Mouse (Mus musculus): Measurements from ENCODE around the gene Pls1.
A peak's percentile ranks its signal among the peaks of the same experiment; 100 is the strongest.

Pls1 gene

DNA sequence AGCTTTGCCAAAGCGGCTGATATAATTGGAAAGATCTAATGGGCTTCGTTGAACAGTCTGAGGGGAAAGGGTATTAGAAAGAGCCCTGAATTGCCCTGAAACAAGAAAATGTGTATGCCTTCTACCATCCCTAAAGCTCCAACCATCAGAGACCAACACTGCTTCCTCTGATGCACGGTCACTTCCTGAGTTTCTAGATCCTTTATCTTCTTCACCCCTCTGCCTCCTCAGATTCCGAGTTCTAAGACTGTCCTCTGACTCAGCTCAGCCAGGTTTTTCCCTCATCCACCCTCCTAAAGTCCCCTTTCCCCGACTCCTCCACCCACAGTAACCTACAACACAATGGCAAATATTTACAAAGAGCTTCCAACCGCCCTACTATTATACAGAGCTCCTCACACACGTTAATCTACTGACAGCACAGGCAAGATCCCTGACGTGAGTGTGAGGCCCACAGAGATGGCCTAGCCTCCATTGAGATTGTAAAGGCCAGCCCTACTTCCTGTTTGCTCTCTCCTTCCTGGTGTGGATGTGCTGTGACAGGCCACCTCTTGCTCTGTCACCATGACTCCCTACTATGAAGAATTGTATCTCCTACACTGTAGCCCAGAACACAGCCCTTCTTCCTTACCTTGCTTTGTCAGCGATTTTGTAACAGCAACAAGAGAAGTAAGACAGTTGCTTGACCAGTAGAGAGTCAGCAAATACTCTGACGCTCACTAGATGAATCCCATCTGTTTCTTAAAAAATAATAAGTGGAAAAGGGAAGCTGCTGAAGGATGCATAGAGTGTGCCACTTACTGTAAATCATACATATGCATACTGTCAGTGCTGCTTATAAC, 43.3 kb downstream of the Pls1 start:
- no peak for DNase-seq

DNA sequence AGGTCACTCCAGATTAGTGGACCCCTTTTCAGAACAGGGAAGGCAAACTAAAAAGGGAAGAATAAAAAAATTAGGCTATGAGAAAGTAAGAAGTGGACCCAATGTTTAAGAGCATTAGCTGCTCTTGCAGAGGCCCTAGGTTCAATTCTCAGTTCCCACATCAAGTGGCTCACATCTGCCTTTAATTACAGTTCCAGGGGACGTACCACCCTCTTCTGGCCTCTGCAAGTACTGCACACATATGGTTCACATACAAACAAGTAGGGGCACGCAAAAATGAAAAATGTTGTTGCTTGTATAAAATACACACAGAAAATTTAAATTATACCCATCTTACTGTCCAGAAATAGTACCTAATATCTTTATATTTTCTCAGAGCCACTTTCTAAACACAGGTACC, 48.8 kb downstream of the Pls1 start:
- DNase-seq: no peak

DNA sequence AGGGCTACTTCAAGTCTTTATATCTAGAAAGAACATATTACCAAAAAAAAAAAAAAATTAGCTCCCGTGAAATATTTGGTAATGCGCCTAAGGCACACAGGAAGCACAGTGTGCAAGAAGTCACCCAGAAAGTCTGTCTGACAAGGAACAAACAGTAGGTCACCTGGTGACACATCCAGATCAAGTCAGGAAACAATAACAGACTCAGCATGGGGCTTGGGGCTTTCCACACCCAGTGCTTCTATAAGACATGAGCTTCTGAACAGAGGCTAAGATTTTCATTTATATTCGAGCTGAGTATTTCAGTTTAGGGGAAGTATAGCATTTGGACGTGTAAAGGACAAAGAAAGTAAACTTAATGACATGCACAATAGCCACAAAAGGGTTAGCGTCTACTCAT, 49.3 kb downstream of the Pls1 start:
- no peak for DNase-seq

DNA sequence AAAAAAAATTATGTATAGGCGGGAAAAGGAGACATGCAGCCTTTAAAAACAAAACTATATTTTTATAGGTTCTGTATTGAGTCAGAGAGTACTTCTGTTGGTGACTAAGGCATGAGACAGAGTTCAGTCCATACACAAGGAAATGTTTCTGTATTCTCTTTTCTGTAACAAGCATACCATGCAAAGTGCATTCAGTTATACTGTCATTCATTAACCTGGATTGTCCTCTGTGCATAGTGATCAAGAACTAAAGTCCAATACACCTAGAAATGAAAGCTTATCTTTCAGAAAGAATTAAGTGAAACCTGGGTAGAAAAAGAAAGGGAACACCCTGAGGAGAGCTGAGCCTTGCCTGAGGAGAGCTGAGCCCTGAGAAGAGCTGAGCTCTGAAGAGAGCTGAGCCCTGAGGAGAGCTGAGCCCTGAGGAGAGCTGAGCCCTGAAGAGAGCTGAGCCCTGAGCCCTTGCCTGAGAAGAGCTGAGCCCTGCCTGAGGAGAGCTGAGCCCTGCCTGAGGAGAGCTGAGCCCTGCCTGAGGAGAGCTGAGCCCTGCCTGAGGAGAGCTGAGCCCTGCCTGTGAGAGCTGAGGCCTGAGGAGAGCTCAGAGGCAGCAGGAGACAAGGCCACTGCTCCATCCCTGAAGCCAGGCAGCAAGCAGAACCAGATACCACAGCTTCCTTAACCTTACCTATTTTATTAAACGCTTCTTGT, 49.9 kb downstream of the Pls1 start:
- peak; percentile 19 to 63 for DNase-seq

DNA sequence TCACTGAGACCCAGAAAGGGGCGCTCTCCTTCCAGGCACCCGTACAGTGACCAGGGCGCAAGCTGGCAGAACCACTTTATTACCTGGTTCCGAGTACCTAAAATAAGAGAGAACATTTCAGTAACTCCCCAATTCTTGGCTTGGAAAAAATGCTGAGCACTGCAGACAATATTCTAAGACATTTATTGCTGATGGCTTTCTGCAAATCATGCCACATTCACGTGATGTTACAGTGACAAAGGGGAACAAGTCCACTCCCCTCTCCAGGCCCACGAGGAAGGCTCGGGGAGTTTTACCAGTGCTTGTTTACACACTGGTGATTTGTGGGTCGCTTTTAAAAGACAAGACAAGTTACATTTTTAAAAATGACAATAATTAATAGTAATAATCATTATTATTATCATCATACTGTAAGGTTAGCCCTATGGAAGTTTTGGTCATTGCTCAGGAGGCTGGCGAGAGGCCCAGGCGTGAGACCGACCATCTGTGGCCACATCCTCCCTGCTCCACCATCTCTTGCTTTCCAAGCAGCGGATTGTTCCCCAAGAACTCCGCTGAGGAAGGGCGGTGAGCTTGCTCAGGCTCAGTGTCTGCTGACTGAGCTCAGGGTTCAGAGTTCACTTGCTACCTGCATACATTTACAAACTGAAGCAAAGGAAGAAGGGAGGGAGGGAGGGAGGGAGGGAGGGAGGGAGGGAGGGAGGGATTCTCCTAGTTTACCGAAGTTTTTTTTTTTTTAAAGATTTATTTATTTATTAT, 50.9 kb downstream of the Pls1 start:
- peak; percentile 68 to 84 for DNase-seq

DNA sequence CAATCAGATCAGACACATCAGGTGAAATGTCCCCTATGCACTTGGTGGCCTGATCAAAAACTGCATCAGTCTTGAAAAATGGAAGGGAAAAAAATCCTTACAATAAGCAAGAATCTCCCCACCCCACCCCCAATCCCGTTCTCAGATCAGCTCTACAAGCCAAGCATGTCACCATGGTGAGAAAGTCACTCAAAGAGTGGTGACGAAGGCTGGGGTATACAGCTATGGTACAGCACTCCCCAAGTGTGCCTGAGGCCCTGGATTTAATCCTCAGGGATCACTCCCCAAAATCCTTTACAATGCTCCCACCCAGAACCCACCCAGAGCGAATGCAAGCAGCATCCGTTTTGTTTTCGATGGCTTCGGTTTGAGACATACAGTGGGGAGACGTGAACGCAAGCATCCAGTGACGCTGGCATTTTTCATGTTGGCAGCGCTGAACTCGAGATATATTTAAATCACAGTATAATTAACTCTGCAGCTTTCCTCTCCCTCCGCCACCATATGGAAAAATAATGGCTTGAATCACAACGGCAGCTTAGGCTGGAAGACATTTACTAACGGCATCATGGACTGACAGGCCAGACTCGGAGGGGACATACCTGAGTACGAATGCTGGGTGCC, 60.1 kb downstream of the Pls1 start:
- no peak for DNase-seq

DNA sequence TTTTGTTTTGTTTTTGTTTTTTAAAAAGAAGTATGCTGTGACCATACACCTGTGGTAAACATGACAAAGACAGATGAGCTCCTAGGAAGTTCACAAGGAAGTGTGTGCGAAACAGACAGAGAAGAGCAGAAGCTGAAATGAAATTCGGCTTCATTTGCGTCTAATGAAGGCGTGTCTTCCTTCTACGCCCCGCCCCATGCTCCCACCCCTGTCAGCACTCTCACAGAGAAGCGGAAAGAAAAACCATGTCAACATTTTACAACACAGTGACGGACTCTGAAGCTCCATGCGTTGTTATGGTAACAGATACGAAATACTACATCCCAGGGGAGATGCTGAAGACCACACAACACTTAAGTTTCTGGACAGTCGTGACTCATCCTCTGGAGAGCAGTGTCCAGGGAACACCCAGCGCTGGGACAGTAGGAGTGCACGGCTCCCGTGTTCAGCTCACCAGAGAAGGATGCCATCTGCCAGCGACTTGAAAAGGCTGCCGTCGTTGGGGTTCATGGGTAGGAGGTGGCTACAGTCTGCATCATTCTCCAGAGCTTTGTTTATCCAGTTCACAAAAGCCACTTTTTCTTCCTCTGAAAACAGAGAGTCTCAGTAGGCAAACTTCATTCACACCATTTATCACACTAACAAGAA, 61.3 kb downstream of the Pls1 start:
- DNase-seq: no peak

DNA sequence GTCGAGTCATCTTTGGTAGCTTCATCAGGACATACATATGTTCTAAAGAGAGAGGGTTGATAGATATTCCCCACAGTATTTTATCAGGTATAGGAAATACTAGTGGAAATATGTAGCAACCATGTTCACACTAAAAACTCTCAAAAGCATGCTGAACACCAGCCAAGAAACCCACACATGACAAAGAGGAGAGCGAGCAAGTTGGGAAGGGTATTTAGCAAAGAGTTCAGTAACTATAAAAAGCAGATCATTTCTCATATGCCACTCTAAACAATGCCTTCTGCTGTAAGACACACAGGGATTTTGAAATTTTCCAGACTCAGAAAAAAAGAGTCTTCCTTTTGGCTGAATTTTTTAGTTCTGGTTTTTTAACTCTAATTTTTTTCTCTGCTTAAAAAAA, 73.4 kb downstream of the Pls1 start:
- no peak for DNase-seq

DNA sequence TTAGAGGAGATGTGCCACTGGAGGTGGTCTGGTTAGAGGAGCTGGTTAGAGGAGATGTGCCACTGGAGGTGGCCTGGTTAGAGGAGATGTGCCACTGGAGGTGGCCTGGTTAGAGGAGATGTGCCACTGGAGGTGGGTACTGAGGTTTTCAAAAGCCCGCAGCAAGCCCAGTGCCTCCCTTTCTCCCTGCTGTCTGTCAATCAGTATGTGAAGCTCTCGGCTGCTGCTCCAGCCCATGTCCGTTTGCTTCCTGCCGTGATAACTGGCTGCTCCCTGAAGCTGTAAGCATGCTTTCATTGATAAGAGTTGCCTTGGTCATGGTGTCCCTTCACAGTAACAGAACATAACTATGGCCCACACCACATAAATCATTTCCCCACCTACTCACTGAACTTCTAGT, 81.9 kb downstream of the Pls1 start:
- peak in 1 of 2 experiments; percentile 7 for DNase-seq

DNA sequence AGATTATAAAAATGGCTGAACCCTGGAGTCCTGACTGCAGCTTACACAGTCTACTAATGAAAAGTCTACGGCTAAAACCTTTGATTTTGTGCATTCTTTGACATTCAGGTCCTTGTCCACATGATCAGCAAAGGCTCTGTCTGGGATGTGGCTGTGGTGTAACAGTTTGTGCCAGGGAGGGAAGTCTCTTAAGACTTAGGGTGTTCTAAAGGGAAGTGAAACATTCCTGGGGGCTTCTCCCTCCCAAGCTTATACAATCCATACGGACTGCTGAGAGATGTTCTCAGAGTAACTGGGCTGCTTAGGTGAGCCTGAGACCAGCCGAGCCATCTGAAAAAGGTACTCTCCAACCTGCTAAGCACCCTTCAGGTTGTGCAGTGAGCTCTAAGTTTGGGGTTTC, 82.9 kb downstream of the Pls1 start:
- DNase-seq: no peak

DNA sequence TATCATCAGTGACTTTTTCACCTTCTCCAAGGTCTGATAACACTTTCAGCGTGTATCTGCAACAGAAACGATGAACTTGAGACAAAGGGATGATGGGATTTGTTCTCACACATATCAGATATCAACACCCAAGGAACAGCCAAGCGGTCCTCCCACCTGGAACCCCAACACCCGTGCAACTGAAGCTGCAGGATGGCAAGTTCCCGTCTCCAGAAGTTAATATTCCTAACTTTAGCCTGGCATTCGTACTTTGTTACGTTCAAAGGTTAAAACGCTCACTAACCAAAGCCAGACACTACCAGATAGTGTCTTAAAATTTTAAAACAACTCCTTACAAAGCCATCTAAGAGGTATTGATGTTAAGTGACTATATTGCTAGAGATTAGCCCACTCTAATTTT, 83.7 kb downstream of the Pls1 start:
- peak; percentile 47 to 68 for DNase-seq

DNA sequence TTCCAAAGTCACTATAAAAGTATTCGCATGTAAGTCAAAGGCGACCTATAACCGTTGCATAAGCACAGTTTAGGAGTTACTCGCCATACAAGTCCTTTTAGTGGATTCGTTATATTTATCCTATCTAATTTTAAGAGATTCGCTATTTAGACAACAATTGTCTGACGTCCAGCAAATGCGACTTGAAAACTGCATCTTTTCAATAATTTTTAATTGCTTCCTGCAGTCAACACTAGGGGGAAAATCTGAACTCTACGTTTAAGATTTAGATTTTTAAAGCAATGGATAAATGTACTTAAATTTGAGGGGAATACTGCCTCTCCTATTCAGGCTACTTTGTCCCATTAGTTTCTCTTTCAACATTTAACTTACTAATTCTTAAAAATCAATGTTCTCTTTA, 94.4 kb downstream of the Pls1 start:
- no peak for DNase-seq

DNA sequence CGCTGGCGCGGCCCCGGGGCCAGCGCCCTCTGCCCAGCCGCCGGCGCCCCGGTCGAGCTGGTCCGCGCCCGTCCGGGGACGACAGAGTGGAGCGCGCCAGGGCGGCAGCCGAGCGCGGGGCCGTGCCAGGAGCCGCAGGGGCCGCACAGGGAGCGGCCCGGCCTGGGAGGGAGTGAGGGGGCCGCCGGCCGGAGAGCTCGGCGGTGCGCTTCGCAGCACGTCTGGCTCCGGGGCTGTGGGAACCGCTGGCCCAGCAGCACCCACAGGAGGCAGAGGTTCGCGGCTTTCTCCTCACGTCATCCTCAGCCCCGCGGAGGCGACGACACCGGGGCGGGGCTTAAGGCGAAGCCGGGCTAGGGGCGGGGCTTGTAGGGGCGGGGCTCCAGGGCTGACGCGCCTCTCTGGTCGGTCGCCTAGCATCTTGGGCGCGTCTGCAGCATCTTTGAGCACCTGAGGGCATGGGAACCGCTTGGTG, 95.0 kb downstream of the Pls1 start, which contains the start of gene Trpc1:
Trpc1 (minus strand) TSS at position 339 of the 475 bp plus-strand sequence.
- peak; percentile 77 to 90 for DNase-seq

DNA sequence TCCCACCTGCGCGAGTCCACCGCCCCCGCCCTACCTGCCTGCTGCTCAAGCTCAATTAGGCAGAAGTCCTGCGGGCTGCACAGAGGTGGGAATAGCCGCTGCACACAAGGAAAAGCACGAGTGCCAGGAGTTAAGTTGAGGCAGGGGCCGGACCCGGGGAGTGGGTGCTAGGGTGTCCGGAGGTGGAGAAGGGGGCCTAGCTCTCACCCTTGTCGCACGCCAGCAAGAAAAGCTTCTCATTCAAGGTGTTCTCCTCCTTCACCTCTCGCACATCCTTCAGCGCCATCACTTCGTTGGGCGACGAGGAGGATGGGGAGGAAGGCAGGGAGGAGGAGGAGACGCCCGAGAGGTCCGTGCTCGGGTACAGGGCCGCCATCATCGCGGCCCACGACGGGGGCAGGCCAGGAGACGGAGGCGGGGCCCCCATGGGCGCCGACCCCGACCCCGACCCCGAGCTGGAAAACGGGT, 95.6 kb downstream of the Pls1 start:
- peak; percentile 23 to 56 for DNase-seq

DNA sequence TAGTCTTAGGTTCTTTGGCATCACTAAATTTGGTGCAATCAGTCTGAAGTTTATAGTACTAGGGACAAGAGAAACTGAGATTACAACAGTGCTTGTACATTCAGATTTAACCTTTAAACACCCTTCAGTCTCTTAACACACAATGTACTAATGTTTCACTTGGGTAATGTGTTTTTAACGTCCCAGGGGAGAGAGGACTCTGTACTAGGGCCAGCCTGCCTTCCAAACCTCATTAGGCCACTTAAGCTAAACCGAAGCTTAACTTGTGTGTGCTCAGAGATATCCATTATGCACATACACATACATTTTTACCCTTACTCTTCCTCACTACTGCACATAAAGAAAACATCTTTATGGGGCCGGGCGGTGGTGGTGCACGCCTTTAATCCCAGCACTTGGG, 97.8 kb downstream of the Pls1 start:
- DNase-seq: peak; percentile 25 to 53

DNA sequence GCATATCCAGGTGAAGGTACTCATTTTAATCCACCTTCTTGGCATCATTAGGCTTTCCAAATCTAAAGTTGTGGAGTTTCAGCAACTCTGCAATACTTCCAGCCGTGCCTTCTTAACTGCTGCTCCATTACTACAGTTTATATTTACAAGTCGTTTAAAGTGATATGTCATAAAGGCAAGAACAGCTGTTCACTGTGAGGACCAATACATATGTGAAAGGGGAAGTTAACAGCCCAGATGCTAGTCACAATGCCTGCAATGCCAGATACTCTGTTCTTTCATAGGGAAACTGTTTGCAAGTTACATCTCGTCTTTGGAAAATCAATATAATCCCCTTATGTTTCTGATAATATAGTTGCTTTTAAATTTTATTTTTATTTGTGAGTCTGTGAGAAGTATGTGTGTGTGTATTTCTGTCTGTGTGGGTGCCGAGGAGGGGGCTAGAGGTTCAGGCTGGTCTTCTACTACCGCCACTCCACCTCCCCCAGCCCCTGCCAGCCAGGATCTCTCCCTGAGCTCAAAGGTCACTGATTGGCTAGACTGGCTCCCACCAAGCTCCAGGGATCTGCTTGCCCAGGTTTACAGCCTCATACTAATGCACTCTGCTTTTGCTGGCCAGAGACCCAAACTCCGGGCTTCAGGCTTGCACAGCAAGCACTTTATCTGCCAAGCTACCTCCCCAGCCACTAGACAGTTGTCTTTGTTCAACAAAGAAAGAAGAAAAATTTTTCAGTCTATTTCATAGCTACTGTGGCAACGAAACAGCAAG, 100.1 kb downstream of the Pls1 start:
- peak; percentile 44 to 47 for DNase-seq

DNA sequence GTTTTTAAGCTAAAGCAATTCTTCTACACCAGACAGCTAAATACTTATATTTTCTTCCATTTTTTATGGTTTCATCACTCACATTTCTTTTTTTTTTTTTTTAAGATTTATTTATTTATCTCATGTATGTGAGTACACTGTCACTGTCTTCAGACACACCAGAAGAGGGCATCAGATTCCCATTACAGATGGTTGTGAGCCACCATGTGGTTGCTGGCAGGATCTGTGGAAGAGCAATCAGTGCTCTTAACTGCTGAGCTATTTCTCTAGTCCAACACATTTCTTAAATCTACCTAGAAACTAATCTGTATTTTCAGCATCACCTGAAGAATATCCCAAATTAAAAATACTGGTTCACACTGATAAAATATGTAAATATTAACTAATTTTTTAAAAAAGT, 108.9 kb downstream of the Pls1 start:
- DNase-seq: no peak

DNA sequence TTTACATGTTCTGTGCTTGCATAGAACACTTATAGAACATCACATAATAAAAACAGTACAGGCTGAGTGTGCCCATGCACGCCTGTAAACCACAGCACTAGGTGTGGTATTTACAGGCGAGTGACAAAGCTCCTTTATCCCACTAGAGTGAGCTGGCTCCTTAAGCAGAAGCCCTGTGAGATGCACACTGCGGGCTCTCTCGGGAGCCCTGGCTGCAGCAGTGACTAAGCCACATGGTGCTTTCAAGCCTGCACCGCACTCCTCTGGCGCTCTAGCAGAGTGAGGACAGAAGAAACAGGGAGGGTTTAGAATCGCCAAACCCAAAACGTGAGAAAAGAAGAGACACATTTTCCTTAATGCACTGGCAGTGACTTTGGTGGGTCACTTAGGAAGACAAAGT, 132.5 kb downstream of the Pls1 start:
- DNase-seq: no peak

DNA sequence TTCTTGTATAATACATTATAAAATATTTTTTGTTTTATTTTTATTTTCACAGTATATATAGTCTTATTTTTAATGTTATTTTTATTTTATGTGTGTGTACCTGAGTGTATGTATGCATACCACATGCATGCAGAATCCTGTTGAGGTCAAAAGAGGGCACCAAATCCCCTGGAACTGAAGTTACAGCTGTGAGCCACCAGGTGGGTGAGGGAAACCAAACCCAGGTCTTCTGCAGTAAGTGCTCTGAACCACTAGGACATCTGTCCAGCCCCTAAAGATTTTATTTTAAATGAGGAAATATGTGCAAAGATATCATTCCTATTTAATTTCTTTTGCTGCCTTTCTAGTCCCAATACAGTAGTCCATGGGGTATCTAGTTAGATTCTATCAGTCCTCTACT, 136.2 kb downstream of the Pls1 start:
- DNase-seq: no peak

DNA sequence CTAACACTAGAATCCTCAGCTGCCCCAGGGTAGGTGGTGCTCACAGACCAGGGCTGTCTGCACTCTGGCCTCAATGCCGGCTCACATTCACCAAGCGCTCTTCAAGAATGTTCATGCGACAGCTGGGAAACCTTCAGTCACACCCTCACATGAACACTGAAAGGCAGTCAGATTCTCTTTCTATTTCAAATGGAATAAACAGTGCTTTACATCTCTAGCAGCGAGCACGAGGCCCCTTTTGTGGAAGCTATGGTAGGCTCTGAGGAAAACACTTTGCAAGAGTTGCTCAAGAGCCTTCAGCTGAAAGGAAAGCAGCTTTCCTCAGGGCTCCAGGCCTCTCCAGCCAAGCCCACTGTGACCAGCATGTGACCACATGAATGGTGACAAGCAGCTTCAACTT, 139.7 kb downstream of the Pls1 start:
- DNase-seq: no peak

DNA sequence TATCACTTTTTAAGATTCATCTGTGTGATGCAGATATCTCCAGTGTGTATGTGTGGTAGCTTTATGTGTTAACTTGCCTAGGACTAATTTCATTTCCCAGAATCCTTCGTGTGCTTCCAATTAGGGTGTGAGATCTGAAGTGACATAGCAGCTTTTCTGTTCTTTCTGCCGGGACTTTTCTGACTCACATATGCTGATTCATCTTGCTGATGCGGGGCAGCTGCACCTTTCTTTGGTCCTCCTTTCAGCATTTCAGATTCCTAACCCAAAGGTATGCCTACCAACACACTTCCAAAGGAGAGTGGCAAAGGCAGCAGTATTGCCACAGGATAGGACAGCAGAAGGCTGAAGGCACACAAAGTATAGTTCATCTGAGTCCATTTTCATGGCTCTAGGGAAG, 141.0 kb downstream of the Pls1 start:
- DNase-seq: no peak
